Mouse (Mus musculus) retina, postnatal 1 day (tissue): Measurements from ENCODE around the gene Efhd1.

Source experiments
- DNase-seq: peaks from one replicate; pipeline ENCODE4 v3.0.0-alpha.2; 2012

Efhd1 gene

GRCm38 (mm10) chr1:87264134-87265006, at the start of gene Efhd1:
Gene Efhd1 (plus strand): TSS chr1:87264363.
- peak; percentile 67 for DNase-seq

- no peak for DNase-seq
These were observed 49.4 kb upstream of the Efhd1 start for GRCm38 (mm10) chr1:87214748-87215147.

- peak; percentile 18 for DNase-seq
These were observed 46.2 kb upstream of the Efhd1 start for GRCm38 (mm10) chr1:87217938-87218337.

- no peak for DNase-seq
These were observed 38.4 kb upstream of the Efhd1 start for GRCm38 (mm10) chr1:87225739-87226138.

- no peak for DNase-seq
These were observed 37.6 kb upstream of the Efhd1 start for GRCm38 (mm10) chr1:87226409-87227159.

- no peak for DNase-seq
These were observed 37.0 kb upstream of the Efhd1 start for GRCm38 (mm10) chr1:87227160-87227550.

- no peak for DNase-seq
These were observed 33.6 kb upstream of the Efhd1 start for GRCm38 (mm10) chr1:87230606-87231005.

GRCm38 (mm10) chr1:87232197-87232596, 32.0 kb upstream of the Efhd1 start:
- no peak for DNase-seq

GRCm38 (mm10) chr1:87239056-87239455, 25.1 kb upstream of the Efhd1 start:
- DNase-seq: no peak

GRCm38 (mm10) chr1:87243021-87243420, 21.1 kb upstream of the Efhd1 start:
- DNase-seq: no peak

GRCm38 (mm10) chr1:87245430-87245829, 18.7 kb upstream of the Efhd1 start:
- no peak for DNase-seq

GRCm38 (mm10) chr1:87245929-87246815, 18.0 kb upstream of the Efhd1 start:
- DNase-seq: peak; percentile 85

- DNase-seq: no peak
These were observed 12.0 kb upstream of the Efhd1 start for GRCm38 (mm10) chr1:87252040-87252609.

- DNase-seq: no peak
These were observed 9.0 kb upstream of the Efhd1 start for GRCm38 (mm10) chr1:87255173-87255572.

GRCm38 (mm10) chr1:87257691-87258090, 6.5 kb upstream of the Efhd1 start:
- DNase-seq: peak; percentile 35

- DNase-seq: peak; percentile 62
These were observed 5.7 kb upstream of the Efhd1 start for GRCm38 (mm10) chr1:87258484-87258883.

GRCm38 (mm10) chr1:87259316-87259715, 4.8 kb upstream of the Efhd1 start:
- no peak for DNase-seq

- peak; percentile 46 for DNase-seq
These were observed 906 bp upstream of the Efhd1 start for GRCm38 (mm10) chr1:87263257-87263656.

- no peak for DNase-seq
These were observed 398 bp upstream of the Efhd1 start for GRCm38 (mm10) chr1:87263796-87264133.

- DNase-seq: peak; percentile 58
These were observed 1.0 kb downstream of the Efhd1 start for GRCm38 (mm10) chr1:87265200-87265599.

- DNase-seq: no peak
These were observed 2.3 kb downstream of the Efhd1 start for GRCm38 (mm10) chr1:87266296-87267090.

GRCm38 (mm10) chr1:87270204-87270603, 6.0 kb downstream of the Efhd1 start:
- DNase-seq: peak; percentile 35
